Mouse (Mus musculus): Measurements from ENCODE around the gene Arhgdia. TPM values are rescaled to one million over a fixed set of nuclear protein-coding genes. Genes with fewer than 3 reads are reported as not detected.
A peak's percentile ranks its signal among the peaks of the same experiment; 100 is the strongest.

The Arhgdia gene
- total RNA-seq, 2 experiments from 2014 or later = 147 to 150 TPM

- peak; percentile 35 to 41 for DNase-seq
Observed at GRCm38 (mm10) chr11:120582268-120582981, 1.0 kb upstream of the Arhgdia start.

GRCm38 (mm10) chr11:120580871-120581331 lies 523 bp downstream of the Arhgdia start:
- intact Hi-C loops (cut with DNase I) = loop anchor here (1.0 to 5.0 kb wide), 2 partner anchors 8 to 131 kb away; partner anchors contain the start of genes Cenpx, Lrrc45 and P4hb
- DNase-seq = peak; percentile 57 to 71

More at GRCm38 (mm10) chr11:120582268-120582981, 1.0 kb upstream of the Arhgdia start:
- intact Hi-C loops (cut with DNase I) = loop anchor here (2.0 to 5.0 kb wide), 2 partner anchors 16 to 130 kb away; partner anchors contain the start of genes Alyref, Anapc11, Cenpx and Lrrc45

- intact Hi-C loops (cut with DNase I) = loop anchor here (5.0 kb wide), 1 partner anchor 132 kb away; the partner anchor contains the start of genes Cenpx and Lrrc45
- peak in 1 of 2 experiments; percentile 16 for DNase-seq
Observed at GRCm38 (mm10) chr11:120580190-120580589, 1.2 kb downstream of the Arhgdia start.

- DNase-seq = peak; percentile 81 to 83
- intact Hi-C loops (cut with DNase I) = loop anchor here (5.0 kb wide), 1 partner anchor 133 kb away; the partner anchor contains the start of genes Cenpx and Lrrc45
Observed at GRCm38 (mm10) chr11:120579316-120580107, 1.9 kb downstream of the Arhgdia start.

GRCm38 (mm10) chr11:120578694-120579243 lies 2.7 kb downstream of the Arhgdia start:
- no peak for DNase-seq
- intact Hi-C loops (cut with DNase I) = no loop called here

GRCm38 (mm10) chr11:120578024-120578693 lies 3.3 kb downstream of the Arhgdia start:
- no peak for DNase-seq
- intact Hi-C loops (cut with DNase I) = no loop called here

GRCm38 (mm10) chr11:120577211-120578023 lies 4.0 kb downstream of the Arhgdia start:
- intact Hi-C loops (cut with DNase I) = loop anchor here (1.0 kb wide), 1 partner anchor 62 kb away; no protein-coding TSS in a partner anchor
- DNase-seq = peak in 1 of 2 experiments; percentile 28

GRCm38 (mm10) chr11:120576365-120576981 lies 5.0 kb downstream of the Arhgdia start:
- intact Hi-C loops (cut with DNase I) = no loop called here
- DNase-seq = no peak

- DNase-seq = no peak
- intact Hi-C loops (cut with DNase I) = no loop called here
Observed at GRCm38 (mm10) chr11:120575940-120576339, 5.5 kb downstream of the Arhgdia start.

- DNase-seq = no peak
Observed at GRCm38 (mm10) chr11:120575046-120575445, 6.4 kb downstream of the Arhgdia start.

GRCm38 (mm10) chr11:120574278-120574600 lies 7.2 kb downstream of the Arhgdia start:
- DNase-seq = no peak
- intact Hi-C loops (cut with DNase I) = no loop called here

More at GRCm38 (mm10) chr11:120575046-120575445, 6.4 kb downstream of the Arhgdia start:
- intact Hi-C loops (cut with DNase I) = no loop called here

GRCm38 (mm10) chr11:120573585-120574277 lies 7.7 kb downstream of the Arhgdia start:
- no peak for DNase-seq
- intact Hi-C loops (cut with DNase I) = loop anchor here (1.0 kb wide), 1 partner anchor 8 kb away; the partner anchor contains the start of gene Arhgdia

- intact Hi-C loops (cut with DNase I) = loop anchor here (1.0 kb wide), 1 partner anchor 8 kb away; the partner anchor contains the start of gene Arhgdia
- DNase-seq = peak; percentile 99
Observed at GRCm38 (mm10) chr11:120572752-120573584, 8.5 kb downstream of the Arhgdia start, which contains the start of gene P4hb. Gene P4hb (minus strand): TSS chr11:120573253.

GRCm38 (mm10) chr11:120572417-120572751 lies 9.0 kb downstream of the Arhgdia start:
- DNase-seq = no peak
- intact Hi-C loops (cut with DNase I) = no loop called here

- intact Hi-C loops (cut with DNase I) = loop anchor here (2.0 kb wide), 2 partner anchors 21 to 57 kb away; partner anchors contain the start of gene Ppp1r27
- no peak for DNase-seq
Observed at GRCm38 (mm10) chr11:120571754-120572416, 9.5 kb downstream of the Arhgdia start.

GRCm38 (mm10) chr11:120571122-120571521 lies 10.3 kb downstream of the Arhgdia start:
- no peak for DNase-seq
- intact Hi-C loops (cut with DNase I) = loop anchor here (2.0 kb wide), 2 partner anchors 20 to 56 kb away; partner anchors contain the start of gene Ppp1r27

- no peak for DNase-seq
- intact Hi-C loops (cut with DNase I) = no loop called here
Observed at GRCm38 (mm10) chr11:120568324-120568723, 13.1 kb downstream of the Arhgdia start.
